Mouse (Mus musculus) stomach, embryonic 16.5 days (tissue): ENCODE data around the gene Abcc10. TPM values are rescaled to one million over a fixed set of nuclear protein-coding genes. Genes with fewer than 3 reads are reported as not detected.

Experiments used
- ATAC-seq: fragments of 200-750 bp; cut with Nextera tagmentation; 2 replicates; pipeline ENCODE4 v1.8.0; 2017; ENCODE audit warnings: moderate number of reproducible peaks, moderate TSS enrichment; ENCODE audit not compliant: insufficient read depth, low FRiP score
- H3K27ac ChIP-seq: fragments of 300-500 bp; sonication (generic); 2 replicates; pipeline ENCODE4 v1.5.1; 2014; ENCODE audit warnings: low read length
- H3K27me3 ChIP-seq: fragments of 300-500 bp; sonication (generic); 2 replicates; pipeline ENCODE4 v1.6.1; 2014; ENCODE audit warnings: low read length, control low read depth, mixed read lengths; ENCODE audit not compliant: control insufficient read depth, insufficient read depth
- H3K36me3 ChIP-seq: fragments of 300-500 bp; sonication (generic); 2 replicates; pipeline ENCODE4 v1.6.1; 2014; ENCODE audit warnings: low read length; ENCODE audit not compliant: control insufficient read depth, insufficient read depth
- H3K4me1 ChIP-seq: fragments of 300-500 bp; sonication (generic); 2 replicates; pipeline ENCODE4 v1.6.1; 2014; ENCODE audit warnings: low read length, control low read depth, mixed read lengths; ENCODE audit not compliant: control insufficient read depth, insufficient read depth
- H3K4me2 ChIP-seq: fragments of 300-500 bp; sonication (generic); 2 replicates; pipeline ENCODE4 v1.6.1; 2014; ENCODE audit warnings: low read depth, low read length, mixed read lengths
- H3K4me3 ChIP-seq: fragments of 300-500 bp; sonication (generic); replicated peaks from 2 replicates; pipeline ENCODE4 v1.5.1; 2014; ENCODE audit warnings: mild to moderate bottlenecking, low read length
- H3K9ac ChIP-seq: fragments of 300-500 bp; sonication (generic); 2 replicates; pipeline ENCODE4 v1.6.1; 2014; ENCODE audit warnings: low read length
- H3K9me3 ChIP-seq: fragments of 300-500 bp; sonication (generic); replicated peaks from 2 replicates; pipeline ENCODE4 v1.6.1; 2016; ENCODE audit warnings: low read length, control low read depth; ENCODE audit not compliant: control insufficient read depth
- WGBS: fragments of 180-500 bp; shearing (Covaris S2); extraction: QIAGEN DNeasy Blood & Tissue Kit; methylation state at CpG from one replicate; pipeline ENCODE4 v1.1.7; 2014; 5-methylcytosine and 5-hydroxymethylcytosine counted together
- polyA plus RNA-seq: library from polyadenylated mRNA; unstranded; fragments of >200 nt; fragmentation: Nextera tagmentation; extraction: Ambion mirVana; gene quantifications from 2 replicates; pipeline ENCODE4 v1.2.1, GENCODE M21; 2015

Abcc10 gene
- polyA plus RNA-seq, 1 experiment from 2014 or later: 6.6 TPM

GRCm38 (mm10) chr17:46320492-46320891 is 7.7 kb downstream of the Abcc10 start:
- H3K9me3 ChIP-seq: no peaks in the 10 kb centered on the region
- H3K27me3 ChIP-seq: no peaks in the 10 kb centered on the region
- H3K4me3 ChIP-seq: no peak overlapping the region
- no peak for ATAC-seq
- H3K9ac ChIP-seq: no peak overlapping the region
- H3K27ac ChIP-seq: no peak overlapping the region
- WGBS: 56% methylated on average over 6 of the region's 6 CpGs
- H3K4me1 ChIP-seq: no peaks in the 10 kb centered on the region
- no peak overlapping the region for H3K4me2 ChIP-seq
- peaks cover 7% of the 10 kb centered on the region for H3K36me3 ChIP-seq

- Histone ChIP-seq H3K27me3 (no peaks in the 10 kb centered on the region), H3K36me3 (no peaks in the 10 kb centered on the region), H3K9me3 (no peaks in the 10 kb centered on the region), H3K9ac (no peak overlapping the region), H3K4me1 (no peaks in the 10 kb centered on the region), H3K27ac (no peak overlapping the region), H3K4me3 (no peak overlapping the region), H3K4me2 (no peak overlapping the region)
- no peak for ATAC-seq
- WGBS: 83% methylated on average over 10 of the region's 10 CpGs
Observed at GRCm38 (mm10) chr17:46315813-46316212, 12.3 kb downstream of the Abcc10 start.

GRCm38 (mm10) chr17:46313135-46313715 is 14.9 kb downstream of the Abcc10 start:
- WGBS: 83% methylated on average over 9 of the region's 9 CpGs
- H3K4me2 ChIP-seq: no peak overlapping the region
- no peaks in the 10 kb centered on the region for H3K4me1 ChIP-seq
- H3K36me3 ChIP-seq: no peaks in the 10 kb centered on the region
- H3K27me3 ChIP-seq: no peaks in the 10 kb centered on the region
- no peak for ATAC-seq
- H3K4me3 ChIP-seq: no peak overlapping the region
- no peak overlapping the region for H3K27ac ChIP-seq
- H3K9ac ChIP-seq: no peak overlapping the region
- no peaks in the 10 kb centered on the region for H3K9me3 ChIP-seq

GRCm38 (mm10) chr17:46310515-46310914 is 17.6 kb downstream of the Abcc10 start:
- no peak overlapping the region for H3K4me2 ChIP-seq
- H3K9me3 ChIP-seq: no peaks in the 10 kb centered on the region
- H3K4me3 ChIP-seq: no peak overlapping the region
- no peak overlapping the region for H3K27ac ChIP-seq
- WGBS: 78% methylated on average over 10 of the region's 10 CpGs
- no peaks in the 10 kb centered on the region for H3K36me3 ChIP-seq
- no peak for ATAC-seq
- H3K9ac ChIP-seq: no peak overlapping the region
- H3K27me3 ChIP-seq: no peaks in the 10 kb centered on the region
- H3K4me1 ChIP-seq: no peaks in the 10 kb centered on the region

GRCm38 (mm10) chr17:46309835-46310234 is 18.3 kb downstream of the Abcc10 start:
- no peak overlapping the region for H3K9ac ChIP-seq
- no peak overlapping the region for H3K27ac ChIP-seq
- H3K4me3 ChIP-seq: no peak overlapping the region
- 77% methylated on average over 12 of the region's 12 CpGs for WGBS
- no peaks in the 10 kb centered on the region for H3K27me3 ChIP-seq
- no peak overlapping the region for H3K4me2 ChIP-seq
- no peaks in the 10 kb centered on the region for H3K4me1 ChIP-seq
- no peak for ATAC-seq
- no peaks in the 10 kb centered on the region for H3K36me3 ChIP-seq
- H3K9me3 ChIP-seq: no peaks in the 10 kb centered on the region

- WGBS: 90% methylated on average over 15 of the region's 15 CpGs
- Histone ChIP-seq H3K27ac (no peak overlapping the region), H3K9me3 (no peaks in the 10 kb centered on the region), H3K4me2 (no peak overlapping the region), H3K27me3 (no peaks in the 10 kb centered on the region), H3K4me3 (no peak overlapping the region), H3K4me1 (no peaks in the 10 kb centered on the region), H3K36me3 (no peaks in the 10 kb centered on the region), H3K9ac (no peak overlapping the region)
- ATAC-seq: no peak
Observed at GRCm38 (mm10) chr17:46306956-46307355, 21.2 kb downstream of the Abcc10 start.

GRCm38 (mm10) chr17:46304184-46304583 is 24.0 kb downstream of the Abcc10 start:
- Histone ChIP-seq H3K4me2 (no peak overlapping the region), H3K27me3 (peaks cover 3% of the 10 kb centered on the region), H3K27ac (no peak overlapping the region), H3K36me3 (no peaks in the 10 kb centered on the region), H3K4me3 (no peak overlapping the region), H3K9me3 (no peaks in the 10 kb centered on the region), H3K9ac (no peak overlapping the region), H3K4me1 (no peaks in the 10 kb centered on the region)
- 90% methylated on average over 9 of the region's 9 CpGs for WGBS
- ATAC-seq: no peak

GRCm38 (mm10) chr17:46301892-46302291 is 26.3 kb downstream of the Abcc10 start:
- Histone ChIP-seq H3K27ac (no peak overlapping the region), H3K4me2 (no peak overlapping the region), H3K9ac (no peak overlapping the region), H3K4me1 (peaks cover 7% of the 10 kb centered on the region), H3K4me3 (no peak overlapping the region), H3K36me3 (no peaks in the 10 kb centered on the region), H3K9me3 (no peaks in the 10 kb centered on the region), H3K27me3 (peaks cover 11% of the 10 kb centered on the region)
- 68% methylated on average over 12 of the region's 12 CpGs for WGBS
- ATAC-seq: no peak

GRCm38 (mm10) chr17:46298220-46298913 is 29.8 kb downstream of the Abcc10 start:
- Histone ChIP-seq H3K9ac (peak overlapping the region; percentile 74), H3K4me3 (peak overlapping the region; percentile 69), H3K27ac (no peak overlapping the region), H3K36me3 (no peaks in the 10 kb centered on the region), H3K27me3 (peaks cover 31% of the 10 kb centered on the region), H3K9me3 (no peaks in the 10 kb centered on the region), H3K4me1 (peaks cover 7% of the 10 kb centered on the region), H3K4me2 (peak overlapping the region; percentile 100)
- WGBS: under 1% methylated on average over 46 of the region's 48 CpGs
- ATAC-seq: peak; percentile 83
